Mouse (Mus musculus) naive thymus-derived CD4-positive, alpha-beta T cell, adult 2 months (primary cell): ENCODE data around the gene Prcc.

Experiments
- DNase-seq: peaks from one replicate; pipeline ENCODE4 v3.0.0-alpha.2; 2011; ENCODE audit warnings: low read depth

The Prcc gene

GRCm38 (mm10) chr3:87885281-87886003 is at the start of gene Prcc:
Prcc (minus strand) TSS chr3:87885608.
- DNase-seq, result peak; percentile 98

- no peak for DNase-seq
Observed at GRCm38 (mm10) chr3:87935201-87935600, 49.8 kb upstream of the Prcc start.

GRCm38 (mm10) chr3:87934501-87934900 is 49.1 kb upstream of the Prcc start:
- DNase-seq, result no peak

- no peak for DNase-seq
Observed at GRCm38 (mm10) chr3:87934026-87934425, 48.6 kb upstream of the Prcc start.

- DNase-seq, result peak; percentile 96
Observed at GRCm38 (mm10) chr3:87930078-87930795, 44.8 kb upstream of the Prcc start, which contains the start of the genes Isg20l2 and Rrnad1. Isg20l2 (plus strand) TSS chr3:87930314. Rrnad1 (minus strand) TSS chr3:87930717.

- no peak for DNase-seq
Observed at GRCm38 (mm10) chr3:87929341-87930077, 44.1 kb upstream of the Prcc start.

- no peak for DNase-seq
Observed at GRCm38 (mm10) chr3:87927452-87927851, 42.0 kb upstream of the Prcc start.

- no peak for DNase-seq
Observed at GRCm38 (mm10) chr3:87924996-87925395, 39.6 kb upstream of the Prcc start.

GRCm38 (mm10) chr3:87920270-87920943 is 35.0 kb upstream of the Prcc start:
- DNase-seq, result no peak

- DNase-seq, result peak; percentile 83
Observed at GRCm38 (mm10) chr3:87919336-87920108, 34.1 kb upstream of the Prcc start, which contains the start of gene Mrpl24. Mrpl24 (plus strand) TSS chr3:87919506.

GRCm38 (mm10) chr3:87918551-87918950 is 33.1 kb upstream of the Prcc start:
- no peak for DNase-seq

- DNase-seq, result no peak
Observed at GRCm38 (mm10) chr3:87916990-87917389, 31.6 kb upstream of the Prcc start.

- DNase-seq, result no peak
Observed at GRCm38 (mm10) chr3:87913891-87914290, 28.5 kb upstream of the Prcc start.

GRCm38 (mm10) chr3:87913491-87913890 is 28.1 kb upstream of the Prcc start:
- no peak for DNase-seq

GRCm38 (mm10) chr3:87910573-87911141 is 25.2 kb upstream of the Prcc start:
- peak; percentile 43 for DNase-seq

GRCm38 (mm10) chr3:87909874-87910273 is 24.5 kb upstream of the Prcc start:
- no peak for DNase-seq

- DNase-seq, result no peak
Observed at GRCm38 (mm10) chr3:87909381-87909780, 24.0 kb upstream of the Prcc start.

GRCm38 (mm10) chr3:87907906-87908305 is 22.5 kb upstream of the Prcc start:
- no peak for DNase-seq

- DNase-seq, result peak; percentile 39
Observed at GRCm38 (mm10) chr3:87906981-87907857, 21.8 kb upstream of the Prcc start.

- DNase-seq, result no peak
Observed at GRCm38 (mm10) chr3:87906601-87906980, 21.2 kb upstream of the Prcc start.
